Mouse (Mus musculus) spleen, adult 2 months (tissue): ENCODE measurements at regions not wholly inside any gene's neighbourhood (a gene's known extent, or its start where the extent isn't known, plus 50 kb on each side); places are given as distances from the start of the nearest gene placed in this dataset.
A peak's percentile ranks its signal among the peaks of the same experiment; 100 is the strongest.

Experiments used
- DNase-seq, 2 experiments: peaks; one replicate each; pipeline versions ENCODE4 v3.0.0 to v3.0.0-alpha.2; 2012 to 2021; ENCODE audit warnings: low spot score in 2 of 2, low read depth in 1 of 2
- H3K27ac ChIP-seq: fragments of 200-500 bp; 2 replicates; pipeline ENCODE4 v1.5.1; 2012; ENCODE audit warnings: low read length, inconsistent platforms; ENCODE audit not compliant: insufficient read depth
- H3K27me3 ChIP-seq: fragments of 200-500 bp; 2 replicates; pipeline ENCODE4 v1.6.1; 2012; ENCODE audit warnings: mild to moderate bottlenecking, moderate library complexity, low read length, inconsistent platforms; ENCODE audit not compliant: control insufficient read depth, insufficient read depth
- H3K36me3 ChIP-seq: fragments of 200-500 bp; 2 replicates; pipeline ENCODE4 v1.6.1; 2012; ENCODE audit warnings: mild to moderate bottlenecking, low read length, inconsistent platforms; ENCODE audit not compliant: control insufficient read depth, insufficient read depth
- H3K4me1 ChIP-seq: fragments of 200-500 bp; 2 replicates; pipeline ENCODE4 v1.6.1; 2011; ENCODE audit warnings: inconsistent platforms; ENCODE audit not compliant: control insufficient read depth, insufficient read depth, insufficient read length
- H3K4me3 ChIP-seq: fragments of 200-500 bp; 2 replicates; pipeline ENCODE4 v1.5.1; 2011; ENCODE audit warnings: mild to moderate bottlenecking, inconsistent platforms; ENCODE audit not compliant: insufficient read depth, insufficient read length; ENCODE audit errors: extremely low read depth
- CTCF ChIP-seq: fragments of 200-500 bp; IDR thresholded peaks from 2 replicates; pipeline ENCODE4 v1.5.1; 2011; ENCODE audit warnings: mild to moderate bottlenecking, inconsistent platforms; ENCODE audit not compliant: insufficient read depth, insufficient read length, insufficient replicate concordance; ENCODE audit errors: extremely low read depth
- POLR2A ChIP-seq: fragments of 200-500 bp; IDR thresholded peaks from 2 replicates; pipeline ENCODE4 v1.6.1; 2011; ENCODE audit warnings: low read depth, low read length, inconsistent platforms
- WGBS: fragments of 180-500 bp; shearing (Covaris S2); methylation state at CpG from one replicate; pipeline ENCODE4 v1.1.7; 2018; 5-methylcytosine and 5-hydroxymethylcytosine counted together

GRCm38 (mm10) chr1:43294221-43295012, 97.6 kb upstream of the Fhl2 start:
- H3K4me1 ChIP-seq: no peaks in the 10 kb centered on the region
- WGBS: 89% methylated on average over 11 of the region's 11 CpGs
- TF ChIP-seq CTCF: no peak
- TF ChIP-seq POLR2A: no peak
- H3K4me3 ChIP-seq: no peak overlapping the region
- no peak for DNase-seq
- no peaks in the 10 kb centered on the region for H3K36me3 ChIP-seq
- H3K27me3 ChIP-seq: no peaks in the 10 kb centered on the region
- H3K27ac ChIP-seq: no peak overlapping the region

- H3K27me3 ChIP-seq: no peaks in the 10 kb centered on the region
- no peak for DNase-seq
- no peaks in the 10 kb centered on the region for H3K36me3 ChIP-seq
- TF ChIP-seq POLR2A: no peak
- no peak for TF ChIP-seq CTCF
- H3K27ac ChIP-seq: no peak overlapping the region
- no peak overlapping the region for H3K4me3 ChIP-seq
- WGBS: 85% methylated on average over 2 of the region's 2 CpGs
- no peaks in the 10 kb centered on the region for H3K4me1 ChIP-seq
Observed at GRCm38 (mm10) chr1:43297579-43297978, 100.8 kb upstream of the Fhl2 start.

GRCm38 (mm10) chr1:43298746-43299145, 102.0 kb upstream of the Fhl2 start:
- Histone ChIP-seq H3K27ac (no peak overlapping the region), H3K4me3 (no peak overlapping the region), H3K36me3 (no peaks in the 10 kb centered on the region), H3K4me1 (no peaks in the 10 kb centered on the region), H3K27me3 (no peaks in the 10 kb centered on the region)
- TF ChIP-seq CTCF (no peak), POLR2A (no peak)
- 92% methylated on average over 3 of the region's 3 CpGs for WGBS
- no peak for DNase-seq

- Histone ChIP-seq H3K4me1 (no peaks in the 10 kb centered on the region), H3K36me3 (no peaks in the 10 kb centered on the region), H3K27me3 (no peaks in the 10 kb centered on the region), H3K27ac (no peak overlapping the region), H3K4me3 (no peak overlapping the region)
- DNase-seq: peak in 1 of 2 experiments; percentile 37
- TF ChIP-seq CTCF: peak; percentile 10; the same call in 1 of the 2 replicates
- no peak for TF ChIP-seq POLR2A
- 56% methylated on average over 7 of the region's 7 CpGs for WGBS
Observed at GRCm38 (mm10) chr1:43299490-43300302, 102.9 kb upstream of the Fhl2 start.

GRCm38 (mm10) chr1:43300676-43301075, 103.9 kb upstream of the Fhl2 start:
- Histone ChIP-seq H3K4me3 (no peak overlapping the region), H3K36me3 (no peaks in the 10 kb centered on the region), H3K27me3 (no peaks in the 10 kb centered on the region), H3K27ac (no peak overlapping the region), H3K4me1 (no peaks in the 10 kb centered on the region)
- WGBS: 63% methylated on average over 5 of the region's 5 CpGs
- no peak for DNase-seq
- no peak for TF ChIP-seq CTCF
- TF ChIP-seq POLR2A: no peak

GRCm38 (mm10) chr1:43301866-43302571, 105.2 kb upstream of the Fhl2 start:
- H3K27ac ChIP-seq: no peak overlapping the region
- H3K27me3 ChIP-seq: no peaks in the 10 kb centered on the region
- TF ChIP-seq CTCF: no peak
- H3K4me3 ChIP-seq: no peak overlapping the region
- no peak for DNase-seq
- H3K4me1 ChIP-seq: no peaks in the 10 kb centered on the region
- WGBS: 63% methylated on average over 7 of the region's 7 CpGs
- no peaks in the 10 kb centered on the region for H3K36me3 ChIP-seq
